Mouse (Mus musculus): ENCODE measurements around the gene Stbd1.

GRCm38 (mm10) chr5:92554891-92555511, 47.8 kb upstream of the Stbd1 start, which contains the start of gene Fam47e:
- TF ChIP-seq EP300 (IDR thresholded peaks at IDR 0.05; ENCODE audit: low read depth) (no peak), CTCF (IDR thresholded peaks at IDR 0.05; ENCODE audit: low read depth) (no peak)

Data from heart, postnatal 0 days (tissue).